Mouse (Mus musculus) lung, postnatal 0 days (tissue): ENCODE measurements at regions not wholly inside any gene's neighbourhood (a gene's known extent, or its start where the extent isn't known, plus 50 kb on each side); places are given as distances from the start of the nearest gene placed in this dataset.

ENCODE experiments used
- CTCF ChIP-seq: IDR thresholded peaks from 2 replicates; pipeline ENCODE4 v1.5.1; 2016; ENCODE audit warnings: antibody characterized with exemption, mild to moderate bottlenecking
- EP300 ChIP-seq: IDR thresholded peaks from 2 replicates; pipeline ENCODE4 v1.6.1; 2016; ENCODE audit warnings: antibody characterized with exemption, mild to moderate bottlenecking, control low read depth

- TF ChIP-seq CTCF: no peak
- TF ChIP-seq EP300: no peak
These were observed 73.4 kb upstream of the Chd2 start for GRCm38 (mm10) chr7:73614840-73615555.
